Mouse (Mus musculus): Measurements from ENCODE around the gene Fat3. TPM values are rescaled to one million over a fixed set of nuclear protein-coding genes. Genes with fewer than 3 reads are reported as not detected.

The Fat3 gene
- polyA plus RNA-seq, 1 experiment = not detected

GRCm38 (mm10) chr9:16028394-16028911 lies 472.6 kb downstream of the Fat3 start:
- 62% methylated on average over 4 of the region's 4 CpGs for WGBS
- Histone ChIP-seq H3K4me1 (ENCODE audit: control insufficient read depth, insufficient read depth, low read length) (no peaks in the 10 kb centered on the region), H3K27ac (ENCODE audit: control insufficient read depth, insufficient read depth, low read depth, low read length, poor library complexity) (no peak overlapping the region), H3K4me3 (replicated peaks; ENCODE audit: control insufficient read depth, low read depth, low read length) (no peak overlapping the region)
- TF ChIP-seq POLR2A (IDR thresholded peaks at IDR 0.05; ENCODE audit: borderline replicate concordance, control insufficient read depth, low read depth, low read length) (no peak), CTCF (IDR thresholded peaks at IDR 0.05; ENCODE audit: control insufficient read depth, insufficient read depth, low read length) (no peak)

GRCm38 (mm10) chr9:16026054-16026453 lies 475.0 kb downstream of the Fat3 start:
- TF ChIP-seq POLR2A (IDR thresholded peaks at IDR 0.05; ENCODE audit: borderline replicate concordance, control insufficient read depth, low read depth, low read length) (no peak), CTCF (IDR thresholded peaks at IDR 0.05; ENCODE audit: control insufficient read depth, insufficient read depth, low read length) (no peak)
- 15% methylated on average over 4 of the region's 4 CpGs for WGBS
- H3K4me3 ChIP-seq (replicated peaks; ENCODE audit: control insufficient read depth, low read depth, low read length) = no peak overlapping the region
- H3K4me1 ChIP-seq (ENCODE audit: control insufficient read depth, insufficient read depth, low read length) = no peaks in the 10 kb centered on the region
- no peak overlapping the region for H3K27ac ChIP-seq (ENCODE audit: control insufficient read depth, insufficient read depth, low read depth, low read length, poor library complexity)

DNA sequence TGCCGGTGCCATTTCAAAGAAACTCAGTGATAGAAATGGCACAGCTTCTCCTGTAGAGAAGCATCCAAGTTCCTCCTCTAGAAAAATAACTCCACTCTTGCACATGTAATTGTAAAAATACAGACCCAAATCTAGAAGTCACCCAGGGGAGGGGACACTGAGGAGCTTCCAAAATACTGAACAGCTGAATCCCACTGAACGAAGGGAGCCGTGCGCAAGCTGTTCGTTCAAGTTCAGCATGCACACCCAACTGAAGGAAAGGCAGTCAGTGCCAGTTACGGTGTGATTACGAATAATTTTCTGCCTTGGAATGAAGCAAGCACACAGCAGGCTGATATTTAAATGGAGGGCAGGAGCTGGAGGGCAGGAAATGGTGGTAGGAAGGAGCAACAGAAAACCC lies 476.4 kb downstream of the Fat3 start:
- Histone ChIP-seq H3K27ac (ENCODE audit: control insufficient read depth, insufficient read depth, low read depth, low read length, poor library complexity) (no peak overlapping the region), H3K4me3 (replicated peaks; ENCODE audit: control insufficient read depth, low read depth, low read length) (no peak overlapping the region), H3K4me1 (ENCODE audit: control insufficient read depth, insufficient read depth, low read length) (no peaks in the 10 kb centered on the region)
- TF ChIP-seq CTCF (IDR thresholded peaks at IDR 0.05; ENCODE audit: control insufficient read depth, insufficient read depth, low read length) (no peak), POLR2A (IDR thresholded peaks at IDR 0.05; ENCODE audit: borderline replicate concordance, control insufficient read depth, low read depth, low read length) (no peak)
- WGBS = 89% methylated on average over 7 of the region's 7 CpGs

DNA sequence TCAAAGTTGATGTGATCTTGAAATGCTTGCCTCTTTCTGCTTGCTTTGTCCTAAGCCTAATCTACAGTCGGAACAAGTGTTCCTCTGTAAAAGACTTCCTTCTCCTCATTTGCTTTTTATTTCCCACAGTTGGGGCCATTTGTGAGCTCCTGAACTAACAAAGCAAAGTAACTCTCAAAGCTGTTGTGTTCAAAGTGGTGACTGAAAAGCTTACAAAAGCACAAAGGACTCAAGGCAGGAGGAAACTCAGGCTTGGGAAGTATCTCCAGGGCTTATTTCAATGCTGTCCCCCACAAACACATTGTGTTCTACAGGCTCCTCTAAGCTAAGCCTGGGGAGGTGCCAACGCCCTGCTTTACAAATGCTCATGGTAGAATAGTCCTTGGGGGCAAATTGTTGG lies 487.0 kb downstream of the Fat3 start:
- H3K4me1 ChIP-seq (ENCODE audit: control insufficient read depth, insufficient read depth, low read length) = no peaks in the 10 kb centered on the region
- no peak overlapping the region for H3K4me3 ChIP-seq (replicated peaks; ENCODE audit: control insufficient read depth, low read depth, low read length)
- TF ChIP-seq CTCF (IDR thresholded peaks at IDR 0.05; ENCODE audit: control insufficient read depth, insufficient read depth, low read length) (no peak), POLR2A (IDR thresholded peaks at IDR 0.05; ENCODE audit: borderline replicate concordance, control insufficient read depth, low read depth, low read length) (no peak)
- no peak overlapping the region for H3K27ac ChIP-seq (ENCODE audit: control insufficient read depth, insufficient read depth, low read depth, low read length, poor library complexity)
- WGBS = 54% methylated on average over 2 of the region's 2 CpGs

DNA sequence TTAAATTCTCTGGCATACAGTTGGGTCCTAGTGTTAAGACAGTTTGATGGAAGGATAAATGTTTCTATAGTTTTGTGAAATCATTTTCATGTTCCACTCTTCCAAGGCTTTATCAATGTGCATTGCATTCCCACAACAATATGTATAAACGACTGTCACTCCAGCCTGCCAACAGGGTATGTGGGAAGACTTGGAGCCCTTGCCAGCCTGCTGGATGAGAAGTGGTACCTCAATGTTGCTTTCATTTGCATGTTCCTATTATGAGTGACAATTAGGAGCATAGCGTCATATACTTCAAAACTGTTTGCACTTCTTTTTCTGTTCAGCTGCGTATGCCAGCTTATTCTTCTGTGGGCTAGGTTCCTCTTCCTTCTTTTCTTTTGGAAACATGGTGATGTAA lies 489.7 kb downstream of the Fat3 start:
- Histone ChIP-seq H3K4me3 (replicated peaks; ENCODE audit: control insufficient read depth, low read depth, low read length) (no peak overlapping the region), H3K27ac (ENCODE audit: control insufficient read depth, insufficient read depth, low read depth, low read length, poor library complexity) (no peak overlapping the region), H3K4me1 (ENCODE audit: control insufficient read depth, insufficient read depth, low read length) (no peaks in the 10 kb centered on the region)
- WGBS = 84% methylated on average over 3 of the region's 3 CpGs
- TF ChIP-seq CTCF (IDR thresholded peaks at IDR 0.05; ENCODE audit: control insufficient read depth, insufficient read depth, low read length) (no peak), POLR2A (IDR thresholded peaks at IDR 0.05; ENCODE audit: borderline replicate concordance, control insufficient read depth, low read depth, low read length) (no peak)

- Histone ChIP-seq H3K4me3 (replicated peaks; ENCODE audit: control insufficient read depth, low read depth, low read length) (no peak overlapping the region), H3K4me1 (ENCODE audit: control insufficient read depth, insufficient read depth, low read length) (no peaks in the 10 kb centered on the region), H3K27ac (ENCODE audit: control insufficient read depth, insufficient read depth, low read depth, low read length, poor library complexity) (no peak overlapping the region)
- 83% methylated on average over 5 of the region's 5 CpGs for WGBS
- no peak for TF ChIP-seq POLR2A (IDR thresholded peaks at IDR 0.05; ENCODE audit: borderline replicate concordance, control insufficient read depth, low read depth, low read length)
- no peak for TF ChIP-seq CTCF (IDR thresholded peaks at IDR 0.05; ENCODE audit: control insufficient read depth, insufficient read depth, low read length)
These were observed 493.6 kb downstream of the Fat3 start for GRCm38 (mm10) chr9:16007516-16007915.

GRCm38 (mm10) chr9:16002991-16003390 lies 498.1 kb downstream of the Fat3 start:
- TF ChIP-seq CTCF (IDR thresholded peaks at IDR 0.05; ENCODE audit: control insufficient read depth, insufficient read depth, low read length) (no peak), POLR2A (IDR thresholded peaks at IDR 0.05; ENCODE audit: borderline replicate concordance, control insufficient read depth, low read depth, low read length) (no peak)
- Histone ChIP-seq H3K27ac (ENCODE audit: control insufficient read depth, insufficient read depth, low read depth, low read length, poor library complexity) (no peak overlapping the region), H3K4me1 (ENCODE audit: control insufficient read depth, insufficient read depth, low read length) (no peaks in the 10 kb centered on the region), H3K4me3 (replicated peaks; ENCODE audit: control insufficient read depth, low read depth, low read length) (no peak overlapping the region)
- 76% methylated on average over 1 of the region's 1 CpGs for WGBS

GRCm38 (mm10) chr9:15994762-15995161 lies 506.3 kb downstream of the Fat3 start:
- 83% methylated on average over 7 of the region's 7 CpGs for whole genome bisulfite sequencing
- no peak for TF ChIP-seq CTCF (IDR thresholded peaks at IDR 0.05; ENCODE audit: control insufficient read depth, insufficient read depth, low read length)
- no peak for TF ChIP-seq POLR2A (IDR thresholded peaks at IDR 0.05; ENCODE audit: borderline replicate concordance, control insufficient read depth, low read depth, low read length)
- no peak overlapping the region for H3K27ac ChIP-seq (ENCODE audit: control insufficient read depth, insufficient read depth, low read depth, low read length, poor library complexity)

DNA sequence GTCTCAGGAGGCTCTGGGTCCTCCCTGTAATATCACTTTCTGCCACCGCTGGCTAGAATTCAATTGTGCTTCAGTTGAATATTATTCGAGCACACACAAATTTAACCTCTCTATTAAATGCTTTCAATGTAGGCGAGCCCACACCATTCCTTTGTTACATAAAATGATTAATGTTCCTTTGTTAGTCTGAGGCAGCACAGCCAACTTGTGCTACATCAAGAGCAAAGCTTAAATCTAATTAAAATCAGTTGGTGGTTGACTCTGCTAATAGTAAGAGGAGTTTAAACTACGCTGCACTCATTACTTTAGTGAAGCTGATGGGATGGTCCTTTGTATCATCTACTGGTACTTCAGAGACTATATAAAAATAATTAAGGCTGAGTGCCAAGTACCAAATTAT lies 506.9 kb downstream of the Fat3 start:
- Histone ChIP-seq H3K4me3 (replicated peaks; ENCODE audit: control insufficient read depth, low read depth, low read length) (no peak overlapping the region), H3K27ac (ENCODE audit: control insufficient read depth, insufficient read depth, low read depth, low read length, poor library complexity) (no peak overlapping the region), H3K4me1 (ENCODE audit: control insufficient read depth, insufficient read depth, low read length) (no peaks in the 10 kb centered on the region)
- WGBS = 77% methylated on average over 4 of the region's 4 CpGs
- TF ChIP-seq POLR2A (IDR thresholded peaks at IDR 0.05; ENCODE audit: borderline replicate concordance, control insufficient read depth, low read depth, low read length) (no peak), CTCF (IDR thresholded peaks at IDR 0.05; ENCODE audit: control insufficient read depth, insufficient read depth, low read length) (no peak)

More at GRCm38 (mm10) chr9:15994762-15995161, 506.3 kb downstream of the Fat3 start:
- Histone ChIP-seq H3K4me1 (ENCODE audit: control insufficient read depth, insufficient read depth, low read length) (no peaks in the 10 kb centered on the region), H3K4me3 (replicated peaks; ENCODE audit: control insufficient read depth, low read depth, low read length) (no peak overlapping the region)

All from bone marrow, adult 2 months (tissue).